ENCODE assay signal across 15 mouse cellular contexts in the genomic region with DNA sequence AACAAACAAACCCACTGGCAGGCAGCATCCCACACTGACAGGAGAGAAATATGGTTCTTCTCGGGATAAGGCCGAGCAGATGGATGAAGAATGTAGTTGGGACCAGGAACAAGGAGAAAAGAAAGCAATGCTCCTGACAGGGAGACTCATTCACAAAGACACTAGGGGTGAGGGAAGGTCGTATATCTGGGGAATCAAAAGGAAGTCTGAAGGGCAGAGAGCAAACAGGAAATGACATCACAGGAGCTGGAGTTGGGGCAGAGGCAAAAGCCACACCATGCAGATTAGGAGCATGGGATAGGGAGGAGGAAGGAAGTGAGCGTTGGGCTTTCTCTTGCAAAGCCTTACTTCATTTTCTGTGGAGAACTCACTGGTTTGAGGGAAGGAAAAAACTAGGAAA.
DNase-seq lines count a peak whose midpoint lies in the region; ATAC-seq lines count a peak whose summit lies in the region.
"Had no signal": no experiment of that assay in that cellular context is flagged by ENCODE, and none has a peak within 500 bp of the region (broad histone marks: within the 10 kb centered on the region; RNA-seq: fewer than 3 reads in every experiment).

No protein-coding gene starts in this region.

- no peaks in the 10 kb centered on the region for H3K9me3 ChIP-seq in intestine, embryonic 16.5 days (ENCODE audit: control insufficient read depth, low read length)
- H3K9me3 ChIP-seq in intestine, embryonic 15.5 days: no peaks in the 10 kb centered on the region
- no peaks in the 10 kb centered on the region for H3K9me3 ChIP-seq in kidney, embryonic 14.5 days (ENCODE audit: control insufficient read depth, low read length)
- no peaks in the 10 kb centered on the region for H3K9me3 ChIP-seq in midbrain, embryonic 13.5 days
- H3K9me3 ChIP-seq: limb, embryonic 15.5 days; midbrain, embryonic 10.5 days had no signal

- ATAC-seq in intestine, embryonic 16.5 days: 0 out of 2 replicates have a peak, but pooled peaks have one; percentile 38
- no peak for ATAC-seq in intestine, embryonic 15.5 days
- peak; percentile 74 for ATAC-seq in common myeloid progenitor, adult 5-6 weeks (replicated peaks; ENCODE audit: low read depth, poor library complexity, severe bottlenecking)
- peak; percentile 35 for ATAC-seq in kidney, embryonic 14.5 days (ENCODE audit: low FRiP score, low TSS enrichment)
- ATAC-seq in midbrain, embryonic 13.5 days: no peak
- ATAC-seq: hindbrain, postnatal 0 days had no signal

- no peak overlapping the region for H3K4me2 ChIP-seq in intestine, embryonic 16.5 days (ENCODE audit: low read depth, low read length)
- H3K4me2 ChIP-seq in intestine, embryonic 15.5 days (replicated peaks): no peak overlapping the region
- H3K4me2 ChIP-seq in kidney, embryonic 14.5 days (replicated peaks; ENCODE audit: low read depth, low read length): no peak overlapping the region
- H3K4me2 ChIP-seq in midbrain, embryonic 13.5 days (replicated peaks): no peak overlapping the region
- H3K4me2 ChIP-seq: limb, embryonic 15.5 days had no signal

- no peak overlapping the region for H3K27ac ChIP-seq in intestine, embryonic 16.5 days (ENCODE audit: low read length)
- H3K27ac ChIP-seq in intestine, embryonic 15.5 days: no peak overlapping the region
- H3K27ac ChIP-seq in kidney, embryonic 14.5 days (ENCODE audit: low read depth, low read length): no peak overlapping the region
- no peak overlapping the region for H3K27ac ChIP-seq in midbrain, embryonic 13.5 days
- H3K27ac ChIP-seq: hindbrain, postnatal 0 days; limb, embryonic 15.5 days; midbrain, embryonic 10.5 days had no signal

- DNase-seq in mesoderm, embryonic 11.5 days (ENCODE audit: low read depth, low spot score): peak; percentile 40
- no peak for DNase-seq in right cerebral cortex, postnatal 36 days (ENCODE audit: low spot score in 2 of 2)
- DNase-seq: adrenal gland, postnatal 10 days; cerebellum, adult 11 months; gastrocnemius, postnatal 14 days; lung, adult 2 months; right cerebral cortex, postnatal 14 days had no signal

- no peak overlapping the region for H3K4me3 ChIP-seq in intestine, embryonic 16.5 days (ENCODE audit: low read length)
- H3K4me3 ChIP-seq in intestine, embryonic 15.5 days (replicated peaks): no peak overlapping the region
- no peak overlapping the region for H3K4me3 ChIP-seq in kidney, embryonic 14.5 days (ENCODE audit: low read length)
- no peak overlapping the region for H3K4me3 ChIP-seq in midbrain, embryonic 13.5 days (replicated peaks)
- H3K4me3 ChIP-seq: limb, embryonic 15.5 days; midbrain, embryonic 10.5 days had no signal

- no peaks in the 10 kb centered on the region for H3K4me1 ChIP-seq in intestine, embryonic 16.5 days (ENCODE audit: control insufficient read depth, insufficient read depth, low read length)
- no peaks in the 10 kb centered on the region; the same call in 1 of the 2 replicates for H3K4me1 ChIP-seq in intestine, embryonic 15.5 days (replicated peaks)
- no peaks in the 10 kb centered on the region; the same call in 1 of the 2 replicates for H3K4me1 ChIP-seq in kidney, embryonic 14.5 days (ENCODE audit: control insufficient read depth, insufficient read depth, low read length)
- H3K4me1 ChIP-seq in midbrain, embryonic 13.5 days (replicated peaks): no peaks in the 10 kb centered on the region; the same call in 1 of the 2 replicates
- H3K4me1 ChIP-seq: limb, embryonic 15.5 days had no signal

- WGBS in intestine, embryonic 16.5 days: 54% methylated on average over 4 of the region's 4 CpGs
- 45% methylated on average over 4 of the region's 4 CpGs for WGBS in intestine, embryonic 15.5 days
- 21% methylated on average over 4 of the region's 4 CpGs for WGBS in kidney, embryonic 14.5 days
- 76% methylated on average over 4 of the region's 4 CpGs for WGBS in midbrain, embryonic 13.5 days

- H3K27me3 ChIP-seq in intestine, embryonic 16.5 days (replicated peaks; ENCODE audit: control insufficient read depth, insufficient read depth, low read length): no peaks in the 10 kb centered on the region
- H3K27me3 ChIP-seq in intestine, embryonic 15.5 days (replicated peaks): no peaks in the 10 kb centered on the region
- no peaks in the 10 kb centered on the region for H3K27me3 ChIP-seq in kidney, embryonic 14.5 days (ENCODE audit: control insufficient read depth, insufficient read depth, low read length)
- no peaks in the 10 kb centered on the region for H3K27me3 ChIP-seq in midbrain, embryonic 13.5 days
- H3K27me3 ChIP-seq: limb, embryonic 15.5 days had no signal

- H3K9ac ChIP-seq in intestine, embryonic 16.5 days (ENCODE audit: low read depth, low read length): no peak overlapping the region
- no peak overlapping the region for H3K9ac ChIP-seq in intestine, embryonic 15.5 days
- no peak overlapping the region for H3K9ac ChIP-seq in kidney, embryonic 14.5 days (ENCODE audit: low read depth, low read length)
- H3K9ac ChIP-seq in midbrain, embryonic 13.5 days (replicated peaks): no peak overlapping the region
- H3K9ac ChIP-seq: limb, embryonic 15.5 days had no signal

- no peaks in the 10 kb centered on the region for H3K36me3 ChIP-seq in intestine, embryonic 16.5 days (ENCODE audit: control insufficient read depth, insufficient read depth, low read length)
- H3K36me3 ChIP-seq in intestine, embryonic 15.5 days: no peaks in the 10 kb centered on the region
- no peaks in the 10 kb centered on the region for H3K36me3 ChIP-seq in kidney, embryonic 14.5 days (ENCODE audit: control insufficient read depth, insufficient read depth, low read length)
- H3K36me3 ChIP-seq in midbrain, embryonic 13.5 days: no peaks in the 10 kb centered on the region
- H3K36me3 ChIP-seq: limb, embryonic 15.5 days; midbrain, embryonic 10.5 days had no signal

Comparison
In these comparisons a context has a peak if more than half of its experiments do, and no peak if none do; other contexts are left out.
1. ATAC-seq: peak in intestine, embryonic 16.5 days (single experiment), common myeloid progenitor, adult 5-6 weeks (single experiment) and kidney, embryonic 14.5 days (single experiment); none in intestine, embryonic 15.5 days (single experiment) and midbrain, embryonic 13.5 days (single experiment).